Mouse (Mus musculus) bone marrow, adult 2 months (tissue): ENCODE data around the gene Fdxr. TPM values are rescaled to one million over a fixed set of nuclear protein-coding genes. Genes with fewer than 3 reads are reported as not detected.
A peak's percentile ranks its signal among the peaks of the same experiment; 100 is the strongest.

Experiments
- H3K27ac ChIP-seq: fragments of 200-500 bp; 2 replicates; pipeline ENCODE4 v1.5.1; 2012; ENCODE audit warnings: low read depth, mild to moderate bottlenecking, control low read depth, inconsistent platforms, low read length; ENCODE audit not compliant: control insufficient read depth, poor library complexity, insufficient read depth
- H3K4me1 ChIP-seq: fragments of 200-500 bp; 2 replicates; pipeline ENCODE4 v1.6.1; 2011; ENCODE audit warnings: low read length; ENCODE audit not compliant: control insufficient read depth, insufficient read depth
- H3K4me3 ChIP-seq: fragments of 200-500 bp; replicated peaks from 2 replicates; pipeline ENCODE3; 2011; ENCODE audit warnings: mild to moderate bottlenecking, low read depth, low read length, control low read depth; ENCODE audit not compliant: control insufficient read depth
- CTCF ChIP-seq: fragments of 200-500 bp; IDR thresholded peaks from 2 replicates; pipeline ENCODE4 v1.5.1; 2011; ENCODE audit warnings: low read length, control low read depth; ENCODE audit not compliant: control insufficient read depth, insufficient read depth
- POLR2A ChIP-seq: fragments of 200-500 bp; IDR thresholded peaks from 2 replicates; pipeline ENCODE4 v1.6.1; 2011; ENCODE audit warnings: low read depth, mild to moderate bottlenecking, control low read depth, low read length, borderline replicate concordance; ENCODE audit not compliant: control insufficient read depth
- WGBS: fragments of 180-500 bp; shearing (Covaris S2); methylation state at CpG from one replicate; pipeline ENCODE4 v1.1.7; 2018; 5-methylcytosine and 5-hydroxymethylcytosine counted together
- polyA plus RNA-seq: library from polyadenylated mRNA; stranded (reverse); fragments of >200 nt; gene quantifications from 2 replicates; pipeline ENCODE4 v1.2.4, GENCODE M21; 2011; ENCODE audit warnings: low replicate concordance; ENCODE audit not compliant: missing spikeins, insufficient read depth, insufficient read length

Fdxr gene
- polyA plus RNA-seq, 1 experiment = 21.2 TPM

GRCm38 (mm10) chr11:115223877-115224276, 53.0 kb downstream of the Fdxr start:
- TF ChIP-seq CTCF = no peak
- TF ChIP-seq POLR2A = no peak
- 15% methylated on average over 6 of the region's 6 CpGs for WGBS

GRCm38 (mm10) chr11:115223451-115223850, 53.4 kb downstream of the Fdxr start:
- Histone ChIP-seq H3K4me1 (peaks cover 10% of the 10 kb centered on the region; the same call in 1 of the 2 replicates), H3K4me3 (no peak overlapping the region), H3K27ac (no peak overlapping the region)
- TF ChIP-seq CTCF (no peak), POLR2A (no peak)
- 17% methylated on average over 11 of the region's 11 CpGs for WGBS

More at GRCm38 (mm10) chr11:115223877-115224276, 53.0 kb downstream of the Fdxr start:
- no peak overlapping the region for H3K4me3 ChIP-seq
- peaks cover 10% of the 10 kb centered on the region; the same call in 1 of the 2 replicates for H3K4me1 ChIP-seq
- H3K27ac ChIP-seq = peak overlapping the region; percentile 3; the same call in 1 of the 2 replicates

GRCm38 (mm10) chr11:115222570-115222969, 54.3 kb downstream of the Fdxr start:
- Histone ChIP-seq H3K27ac (no peak overlapping the region; the same call in 1 of the 2 replicates), H3K4me1 (peaks cover 10% of the 10 kb centered on the region; the same call in 1 of the 2 replicates), H3K4me3 (no peak overlapping the region)
- TF ChIP-seq CTCF (no peak), POLR2A (no peak)
- WGBS = 65% methylated on average over 5 of the region's 5 CpGs

GRCm38 (mm10) chr11:115222077-115222476, 54.8 kb downstream of the Fdxr start:
- TF ChIP-seq CTCF (no peak), POLR2A (no peak)

GRCm38 (mm10) chr11:115219685-115220084, 57.2 kb downstream of the Fdxr start:
- Histone ChIP-seq H3K4me1 (peaks cover 10% of the 10 kb centered on the region; the same call in 1 of the 2 replicates), H3K27ac (peak overlapping the region; percentile 50), H3K4me3 (peak overlapping the region; percentile 17)
- TF ChIP-seq CTCF = no peak
- 64% methylated on average over 10 of the region's 10 CpGs for WGBS

More at GRCm38 (mm10) chr11:115222077-115222476, 54.8 kb downstream of the Fdxr start:
- peaks cover 10% of the 10 kb centered on the region; the same call in 1 of the 2 replicates for H3K4me1 ChIP-seq
- 62% methylated on average over 12 of the region's 12 CpGs for WGBS
- no peak overlapping the region for H3K4me3 ChIP-seq
- peak overlapping the region; percentile 53; the same call in 1 of the 2 replicates for H3K27ac ChIP-seq

- Histone ChIP-seq H3K27ac (peak overlapping the region; percentile 50), H3K4me3 (peak overlapping the region; percentile 17), H3K4me1 (peaks cover 10% of the 10 kb centered on the region; the same call in 1 of the 2 replicates)
- TF ChIP-seq CTCF = no peak
- no peak for TF ChIP-seq POLR2A
- WGBS = 32% methylated on average over 9 of the region's 9 CpGs
Measured at GRCm38 (mm10) chr11:115219263-115219662, 57.6 kb downstream of the Fdxr start.

Other genes with a start within 250 kb of the Fdxr start
- 1.8 TPM in 1 of 2 replicates, not detected in the other for gene Cd300ld5, start 239.3 kb downstream of the Fdxr start, polyA plus RNA-seq
- gene Cd300ld3, start 228.6 kb downstream of the Fdxr start, polyA plus RNA-seq = 1.8 and 3.9 TPM in 2 replicates
- gene Cd300e, start 214.9 kb downstream of the Fdxr start, polyA plus RNA-seq = not detected in 2 replicates
- gene Rab37, start 185.6 kb downstream of the Fdxr start, polyA plus RNA-seq = 5.3 and 11.6 TPM in 2 replicates
- 39.9 and 79.7 TPM in 2 replicates for gene Cd300lf, start 143.1 kb downstream of the Fdxr start, polyA plus RNA-seq
- gene Slc9a3r1, start 113.7 kb downstream of the Fdxr start, polyA plus RNA-seq = 21.9 and 51.0 TPM in 2 replicates
- 3.1 and 5.8 TPM in 2 replicates for gene Tmem104, start 89.6 kb downstream of the Fdxr start, polyA plus RNA-seq
- gene Nat9, start 89.2 kb downstream of the Fdxr start, polyA plus RNA-seq = 19.4 and 24.2 TPM in 2 replicates
- gene Grin2c, start 9.8 kb downstream of the Fdxr start, polyA plus RNA-seq = not detected in 2 replicates
- 0.77 and 1.4 TPM in 2 replicates for gene Fads6, start 20.6 kb upstream of the Fdxr start, polyA plus RNA-seq
- not detected in 2 replicates for gene Otop2, start 30.1 kb upstream of the Fdxr start, polyA plus RNA-seq
- 0.29 TPM in 1 of 2 replicates, not detected in the other for gene Ush1g, start 45.0 kb upstream of the Fdxr start, polyA plus RNA-seq
- gene Otop3, start 57.7 kb upstream of the Fdxr start, polyA plus RNA-seq = not detected in 2 replicates
- gene Hid1, start 90.7 kb upstream of the Fdxr start, polyA plus RNA-seq = 3.4 and 4.3 TPM in 2 replicates
- 1.4 and 3.1 TPM in 2 replicates for gene Cdr2l, start 104.9 kb upstream of the Fdxr start, polyA plus RNA-seq
- gene Mrpl58, start 126.7 kb upstream of the Fdxr start, polyA plus RNA-seq = 31.1 and 51.9 TPM in 2 replicates
- 316 and 521 TPM in 2 replicates for gene Atp5h, start 142.9 kb upstream of the Fdxr start, polyA plus RNA-seq
- 14.0 and 32.4 TPM in 2 replicates for gene Kctd2, start 143.1 kb upstream of the Fdxr start, polyA plus RNA-seq
- gene Trim80, start 163.5 kb upstream of the Fdxr start, polyA plus RNA-seq = not detected in 2 replicates
- 1.8 TPM in 1 of 2 replicates, not detected in the other for gene Slc16a5, start 185.4 kb upstream of the Fdxr start, polyA plus RNA-seq
- gene Armc7, start 198.6 kb upstream of the Fdxr start, polyA plus RNA-seq = 4.4 and 18.7 TPM in 2 replicates
- 47.5 and 56.4 TPM in 2 replicates for gene Nt5c, start 214.8 kb upstream of the Fdxr start, polyA plus RNA-seq
- gene Jpt1, start 237.3 kb upstream of the Fdxr start, polyA plus RNA-seq = 106 and 149 TPM in 2 replicates